Mouse (Mus musculus) intestine, embryonic 14.5 days (tissue): ENCODE results near the gene Rrp8. TPM values are rescaled to one million over a fixed set of nuclear protein-coding genes. Genes with fewer than 3 reads are reported as not detected.
"Not testable (repeated sequence)": the region's sequence is repeated elsewhere in the genome, so short reads cannot be mapped to it uniquely, and the experiment has no call there.

Experiments used
- ATAC-seq: fragments of 200-750 bp; cut with Nextera tagmentation; replicated peaks from 2 replicates; pipeline ENCODE4 v1.8.0; 2017; ENCODE audit warnings: low read depth, moderate number of reproducible peaks, moderate TSS enrichment, moderate library complexity; ENCODE audit not compliant: low FRiP score, low TSS enrichment
- DNase-seq: peaks from one replicate; pipeline ENCODE4 v3.0.0-alpha.2; 2018; ENCODE audit warnings: low spot score
- H3K27ac ChIP-seq: fragments of 300-500 bp; sonication (generic); 2 replicates; pipeline ENCODE4 v1.5.1; 2014; ENCODE audit warnings: low read depth, mild to moderate bottlenecking, control low read depth
- H3K27me3 ChIP-seq: fragments of 300-500 bp; sonication (generic); replicated peaks from 2 replicates; pipeline ENCODE4 v1.6.1; 2014; ENCODE audit warnings: low read length, control low read depth; ENCODE audit not compliant: control insufficient read depth, insufficient read depth
- H3K36me3 ChIP-seq: fragments of 300-500 bp; sonication (generic); 2 replicates; pipeline ENCODE4 v1.6.1; 2014; ENCODE audit warnings: low read length, control low read depth; ENCODE audit not compliant: control insufficient read depth, insufficient read depth
- H3K4me1 ChIP-seq: fragments of 300-500 bp; sonication (generic); replicated peaks from 2 replicates; pipeline ENCODE4 v1.6.1; 2014; ENCODE audit warnings: low read length, control low read depth, mixed read lengths; ENCODE audit not compliant: control insufficient read depth, insufficient read depth
- H3K4me2 ChIP-seq: fragments of 300-500 bp; sonication (generic); 2 replicates; pipeline ENCODE4 v1.6.1; 2014; ENCODE audit warnings: low read length
- H3K4me3 ChIP-seq: fragments of 300-500 bp; sonication (generic); 2 replicates; pipeline ENCODE4 v1.5.1; 2014; ENCODE audit warnings: low read depth, low read length, control low read depth, mixed read lengths
- H3K9ac ChIP-seq: fragments of 300-500 bp; sonication (generic); 2 replicates; pipeline ENCODE4 v1.6.1; 2014; ENCODE audit warnings: mild to moderate bottlenecking, low read length
- H3K9me3 ChIP-seq: fragments of 300-500 bp; sonication (generic); 2 replicates; pipeline ENCODE4 v1.6.1; 2016; ENCODE audit warnings: low read length, control low read depth; ENCODE audit not compliant: control insufficient read depth
- WGBS: fragments of 180-500 bp; shearing (Covaris S2); extraction: QIAGEN DNeasy Blood & Tissue Kit; methylation state at CpG from one replicate; pipeline ENCODE4 v1.1.7; 2014; 5-methylcytosine and 5-hydroxymethylcytosine counted together
- polyA plus RNA-seq: library from polyadenylated mRNA; unstranded; fragments of >200 nt; fragmentation: Nextera tagmentation; extraction: Ambion mirVana; gene quantifications from 2 replicates; pipeline ENCODE4 v1.2.1, GENCODE M21; 2014

The Rrp8 gene
- polyA plus RNA-seq, 1 experiment from 2014 or later = 41.8 TPM

- H3K9me3 ChIP-seq = no peaks in the 10 kb centered on the region
- peaks cover 22% of the 10 kb centered on the region for H3K4me1 ChIP-seq
- DNase-seq (no peak), ATAC-seq (no peak)
- WGBS = 96% methylated on average over 9 of the region's 9 CpGs
- no peaks in the 10 kb centered on the region for H3K27me3 ChIP-seq
- H3K36me3 ChIP-seq = peaks cover 43% of the 10 kb centered on the region
- H3K4me3 ChIP-seq = no peak overlapping the region
- H3K9ac ChIP-seq = no peak overlapping the region
- H3K27ac ChIP-seq = no peak overlapping the region
- H3K4me2 ChIP-seq = no peak overlapping the region
Measured at GRCm38 (mm10) chr7:105741978-105742377, 4.8 kb upstream of the Rrp8 start.

GRCm38 (mm10) chr7:105740851-105741250, 3.7 kb upstream of the Rrp8 start:
- WGBS = 84% methylated on average over 6 of the region's 6 CpGs
- no peak overlapping the region for H3K4me2 ChIP-seq
- no peak overlapping the region for H3K4me3 ChIP-seq
- H3K27me3 ChIP-seq = no peaks in the 10 kb centered on the region
- no peak overlapping the region for H3K9ac ChIP-seq
- no peak overlapping the region for H3K27ac ChIP-seq
- DNase-seq = no peak
- no peaks in the 10 kb centered on the region for H3K9me3 ChIP-seq
- H3K4me1 ChIP-seq = peaks cover 22% of the 10 kb centered on the region
- no peak for ATAC-seq
- peaks cover 38% of the 10 kb centered on the region for H3K36me3 ChIP-seq

- 91% methylated on average over 13 of the region's 13 CpGs for WGBS
- H3K4me2 ChIP-seq = no peak overlapping the region
- peaks cover 26% of the 10 kb centered on the region for H3K4me1 ChIP-seq
- no peak for DNase-seq
- no peaks in the 10 kb centered on the region for H3K27me3 ChIP-seq
- H3K4me3 ChIP-seq = no peak overlapping the region
- peaks cover 38% of the 10 kb centered on the region for H3K36me3 ChIP-seq
- no peak for ATAC-seq
- no peak overlapping the region for H3K9ac ChIP-seq
- no peaks in the 10 kb centered on the region for H3K9me3 ChIP-seq
- no peak overlapping the region for H3K27ac ChIP-seq
Measured at GRCm38 (mm10) chr7:105740089-105740795, 3.1 kb upstream of the Rrp8 start.

GRCm38 (mm10) chr7:105738948-105739347, 1.8 kb upstream of the Rrp8 start:
- H3K4me3 ChIP-seq = peak overlapping the region; percentile 96
- H3K9ac ChIP-seq = peak overlapping the region; percentile 35
- DNase-seq (peak; percentile 75), ATAC-seq (peak; percentile 44; the same call in 1 of the 2 replicates)
- H3K4me2 ChIP-seq = peak overlapping the region; percentile 73
- H3K36me3 ChIP-seq = peaks cover 48% of the 10 kb centered on the region
- no peaks in the 10 kb centered on the region for H3K9me3 ChIP-seq
- 3% methylated on average over 3 of the region's 3 CpGs for WGBS
- no peaks in the 10 kb centered on the region for H3K27me3 ChIP-seq
- H3K4me1 ChIP-seq = peaks cover 23% of the 10 kb centered on the region
- peak overlapping the region; percentile 94 for H3K27ac ChIP-seq

- H3K9ac ChIP-seq = peak overlapping the region; percentile 35; the same call in 1 of the 2 replicates
- no peak for DNase-seq
- H3K36me3 ChIP-seq = peaks cover 54% of the 10 kb centered on the region
Measured at GRCm38 (mm10) chr7:105738286-105738685, 1.1 kb upstream of the Rrp8 start.

GRCm38 (mm10) chr7:105737648-105738047, 463 bp upstream of the Rrp8 start:
- Histone ChIP-seq H3K9ac (peak overlapping the region; percentile 88), H3K4me3 (peak overlapping the region; percentile 96), H3K27me3 (no peaks in the 10 kb centered on the region), H3K4me1 (peaks cover 23% of the 10 kb centered on the region), H3K9me3 (no peaks in the 10 kb centered on the region), H3K27ac (peak overlapping the region; percentile 88; the same call in 1 of the 2 replicates), H3K36me3 (peaks cover 54% of the 10 kb centered on the region), H3K4me2 (peak overlapping the region; percentile 73)
- WGBS = 20% methylated on average over 3 of the region's 3 CpGs
- ATAC-seq (no peak), DNase-seq (no peak)

More at GRCm38 (mm10) chr7:105738286-105738685, 1.1 kb upstream of the Rrp8 start:
- Histone ChIP-seq H3K4me1 (peaks cover 23% of the 10 kb centered on the region), H3K4me2 (peak overlapping the region; percentile 73), H3K27ac (peak overlapping the region; percentile 94), H3K4me3 (peak overlapping the region; percentile 96), H3K9me3 (no peaks in the 10 kb centered on the region), H3K27me3 (no peaks in the 10 kb centered on the region)
- 81% methylated on average over 2 of the region's 2 CpGs for WGBS
- no peak for ATAC-seq

- H3K4me2 ChIP-seq = peak within 1 kb of the TSS; percentile 73
- peak; percentile 98 for ATAC-seq
- H3K4me3 ChIP-seq = peak within 1 kb of the TSS; percentile 96
- peaks cover 23% of the 10 kb centered on the region for H3K4me1 ChIP-seq
- peak; percentile 93 for DNase-seq
- WGBS = under 1% methylated on average over 50 of the region's 62 CpGs
- H3K27me3 ChIP-seq = no peaks in the 10 kb centered on the region
- H3K9me3 ChIP-seq = no peaks in the 10 kb centered on the region
- H3K9ac ChIP-seq = peak within 1 kb of the TSS; percentile 88
- peak within 1 kb of the TSS; percentile 88 for H3K27ac ChIP-seq
- H3K36me3 ChIP-seq = peaks cover 54% of the 10 kb centered on the region
Measured at GRCm38 (mm10) chr7:105736264-105736901, 802 bp downstream of the Rrp8 start, which contains the start of gene Ilk. Ilk (plus strand) TSS chr7:105736592.

GRCm38 (mm10) chr7:105735464-105735863, 1.7 kb downstream of the Rrp8 start:
- DNase-seq, ATAC-seq, H3K9me3 ChIP-seq, H3K27me3 ChIP-seq: not testable (repeated sequence)
- Histone ChIP-seq H3K4me2 (peak overlapping the region; percentile 73), H3K4me3 (peak overlapping the region; percentile 96), H3K4me1 (peaks cover 23% of the 10 kb centered on the region), H3K27ac (peak overlapping the region; percentile 82), H3K36me3 (peaks cover 54% of the 10 kb centered on the region), H3K9ac (peak overlapping the region; percentile 88)
- 44% methylated on average over 4 of the region's 4 CpGs for WGBS
